ENCODE assay signal across 13 mouse cellular contexts in the genomic region with DNA sequence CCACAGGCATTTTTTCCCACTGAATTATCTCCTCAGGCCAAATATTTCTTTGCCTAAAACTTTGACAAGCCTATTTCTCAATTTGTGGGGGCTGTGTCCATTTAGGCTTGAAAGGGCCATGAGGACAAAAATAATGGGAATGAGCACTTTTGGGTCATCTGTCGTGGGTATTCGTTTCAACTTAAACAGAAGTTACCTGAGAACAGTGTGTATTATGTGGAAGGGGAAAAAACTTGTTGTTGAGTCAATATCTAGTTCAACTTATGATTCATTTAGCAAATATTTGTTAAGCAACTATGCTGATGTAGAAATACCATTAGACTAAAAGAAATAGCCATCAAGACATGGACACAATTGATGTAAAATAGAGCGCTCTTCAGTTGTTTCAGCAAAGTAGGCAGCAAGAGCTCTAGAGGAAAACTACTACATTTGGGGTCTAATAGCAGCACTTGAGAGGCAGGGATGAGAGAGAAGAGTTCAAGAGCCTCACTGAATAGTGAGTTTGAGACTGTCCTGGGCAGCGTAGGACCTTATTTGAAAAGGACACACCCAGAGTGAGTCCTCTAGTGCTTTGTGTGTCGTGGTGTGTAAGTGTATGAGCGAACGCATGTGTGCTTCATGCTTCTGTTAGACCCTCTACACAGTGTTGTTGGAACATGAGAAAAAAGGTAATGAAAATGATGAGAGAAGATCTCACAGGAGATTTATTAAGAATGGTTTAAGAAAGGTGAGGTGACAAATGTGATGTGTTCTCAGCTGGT. TPM values are rescaled to one million over a fixed set of nuclear protein-coding genes. Genes with fewer than 3 reads are reported as not detected.
A peak's percentile ranks its signal among the peaks of the same experiment; 100 is the strongest.
DNase-seq lines count a peak whose midpoint lies in the region; ATAC-seq and TF ChIP-seq lines count a peak whose summit lies in the region.
"Had no signal": no experiment of that assay in that cellular context is flagged by ENCODE, and none has a peak within 500 bp of the region (broad histone marks: within the 10 kb centered on the region; RNA-seq: fewer than 3 reads in every experiment).

No protein-coding gene starts in this region.

- no peak overlapping the region for H3K4me2 ChIP-seq in hindbrain, embryonic 13.5 days
- H3K4me2 ChIP-seq in hindbrain, embryonic 14.5 days (replicated peaks) = no peak overlapping the region
- H3K4me2 ChIP-seq in neural tube, embryonic 15.5 days = no peak overlapping the region

- 94% methylated on average over 7 of the region's 7 CpGs for WGBS in hindbrain, embryonic 13.5 days
- WGBS in hindbrain, embryonic 14.5 days = 97% methylated on average over 7 of the region's 7 CpGs
- 97% methylated on average over 7 of the region's 7 CpGs for WGBS in neural tube, embryonic 15.5 days

- peak overlapping the region; percentile 72 for H3K27ac ChIP-seq in gastrocnemius, adult 2 months
- peak overlapping the region; percentile 58; the same call in 1 of the 2 replicates for H3K27ac ChIP-seq in hindbrain, embryonic 13.5 days
- H3K27ac ChIP-seq in hindbrain, embryonic 14.5 days = no peak overlapping the region
- H3K27ac ChIP-seq in neural tube, embryonic 15.5 days (replicated peaks) = 0 out of 2 replicates have a peak overlapping the region, but pooled peaks have one; percentile 51
- H3K27ac ChIP-seq in layer of hippocampus, adult 2 months = no peak overlapping the region

- no peak for ATAC-seq in hindbrain, embryonic 13.5 days (ENCODE audit: low FRiP score)
- no peak for ATAC-seq in hindbrain, embryonic 14.5 days (ENCODE audit: low FRiP score)
- no peak for ATAC-seq in neural tube, embryonic 15.5 days (ENCODE audit: low FRiP score)
- ATAC-seq: midbrain, embryonic 16.5 days had no signal

- intact Hi-C loops in gastrocnemius, adult 2 months (cut with DNase I) = no loop called here

- no peaks in the 10 kb centered on the region for H3K27me3 ChIP-seq in hindbrain, embryonic 13.5 days
- no peaks in the 10 kb centered on the region for H3K27me3 ChIP-seq in hindbrain, embryonic 14.5 days (ENCODE audit: control insufficient read depth, insufficient read depth, low read length)
- no peaks in the 10 kb centered on the region for H3K27me3 ChIP-seq in neural tube, embryonic 15.5 days (replicated peaks)

- no peak for TF ChIP-seq CTCF in gastrocnemius, adult 2 months (IDR thresholded peaks at IDR 0.05)
- TF ChIP-seq CTCF in layer of hippocampus, adult 2 months (conservative IDR thresholded peaks at IDR 0.05) = no peak

- no peak overlapping the region for H3K4me3 ChIP-seq in gastrocnemius, adult 2 months
- no peak overlapping the region for H3K4me3 ChIP-seq in hindbrain, embryonic 13.5 days
- H3K4me3 ChIP-seq in hindbrain, embryonic 14.5 days (replicated peaks; ENCODE audit: low read length) = no peak overlapping the region
- H3K4me3 ChIP-seq in neural tube, embryonic 15.5 days (replicated peaks) = no peak overlapping the region
- no peak overlapping the region for H3K4me3 ChIP-seq in layer of hippocampus, adult 2 months
- H3K4me3 ChIP-seq: erythroblast, embryonic 14.5 days had no signal

- no peaks in the 10 kb centered on the region for H3K36me3 ChIP-seq in hindbrain, embryonic 13.5 days
- no peaks in the 10 kb centered on the region for H3K36me3 ChIP-seq in hindbrain, embryonic 14.5 days (replicated peaks; ENCODE audit: control insufficient read depth, insufficient read depth)
- no peaks in the 10 kb centered on the region for H3K36me3 ChIP-seq in neural tube, embryonic 15.5 days

- DNase-seq in gastrocnemius, adult 2 months = no peak
- no peak for DNase-seq in gastrocnemius, postnatal 10 days
- DNase-seq in hindbrain, embryonic 14.5 days (ENCODE audit: low spot score) = no peak
- DNase-seq in neural tube, embryonic 10.5 days (ENCODE audit: extremely low spot score, low spot score) = no peak
- DNase-seq in layer of hippocampus, adult 2 months (ENCODE audit: low spot score in 2 of 2) = no peak
- no peak for DNase-seq in spleen, postnatal 4 days (ENCODE audit: low spot score in 2 of 2)
- DNase-seq: adrenal gland, postnatal 14 days; kidney, adult 9 months; thymus, adult 18-20 months had no signal

- no peaks in the 10 kb centered on the region for H3K9me3 ChIP-seq in hindbrain, embryonic 13.5 days
- no peaks in the 10 kb centered on the region for H3K9me3 ChIP-seq in hindbrain, embryonic 14.5 days (ENCODE audit: control insufficient read depth, low read length)
- no peaks in the 10 kb centered on the region for H3K9me3 ChIP-seq in neural tube, embryonic 15.5 days (replicated peaks)

- peaks cover 8% of the 10 kb centered on the region; the same call in 1 of the 2 replicates for H3K4me1 ChIP-seq in hindbrain, embryonic 13.5 days (replicated peaks)
- no peaks in the 10 kb centered on the region; the same call in 1 of the 2 replicates for H3K4me1 ChIP-seq in hindbrain, embryonic 14.5 days (replicated peaks; ENCODE audit: control insufficient read depth, insufficient read depth, low read length)
- H3K4me1 ChIP-seq in neural tube, embryonic 15.5 days = no peaks in the 10 kb centered on the region

- H3K9ac ChIP-seq in hindbrain, embryonic 13.5 days = no peak overlapping the region
- H3K9ac ChIP-seq in hindbrain, embryonic 14.5 days = no peak overlapping the region
- no peak overlapping the region for H3K9ac ChIP-seq in neural tube, embryonic 15.5 days (replicated peaks)

RNA-seq across cellular contexts. Expression of gene Wbp4, which starts 23.1 kb away (rescaled TPM):
- total RNA-seq in gastrocnemius, adult 2 months (2021) = 10 to 100 TPM; 19.3 to 25.7 TPM
- total RNA-seq in gastrocnemius, postnatal 10 days (2021) = 10 to 100 TPM; 25.1 to 26.9 TPM
- 43.9 and 46.1 TPM in 2 replicates for polyA plus RNA-seq in hindbrain, embryonic 13.5 days (2015; fragmentation: Nextera tagmentation; extraction: Ambion mirVana)
- 40.5 and 40.9 TPM in 2 replicates for polyA plus RNA-seq in hindbrain, embryonic 14.5 days (2014; fragmentation: Nextera tagmentation; extraction: Ambion mirVana)
- polyA plus RNA-seq in neural tube, embryonic 15.5 days (2015; fragmentation: Nextera tagmentation; extraction: Ambion mirVana) = 40.0 and 41.8 TPM in 2 replicates
- 10 to 100 TPM; 50.4 to 52.8 TPM for total RNA-seq in layer of hippocampus, adult 2 months (2021)

RNA-seq across cellular contexts. Expression of gene Elf1, which starts 23.4 kb away (rescaled TPM):
- total RNA-seq in gastrocnemius, adult 2 months (2021) = 1 to 10 TPM; 4.6 to 6.0 TPM
- total RNA-seq in gastrocnemius, postnatal 10 days (2021) = 10 to 100 TPM in 1 of 2 experiments, 1 to 10 TPM in 1; 8.7 to 11.3 TPM
- 3.8 and 3.9 TPM in 2 replicates for polyA plus RNA-seq in hindbrain, embryonic 13.5 days (2015; fragmentation: Nextera tagmentation; extraction: Ambion mirVana)
- polyA plus RNA-seq in hindbrain, embryonic 14.5 days (2014; fragmentation: Nextera tagmentation; extraction: Ambion mirVana) = 3.8 and 3.9 TPM in 2 replicates
- polyA plus RNA-seq in neural tube, embryonic 15.5 days (2015; fragmentation: Nextera tagmentation; extraction: Ambion mirVana) = 2.5 and 9.7 TPM in 2 replicates
- 1 to 10 TPM; 4.6 to 4.8 TPM for total RNA-seq in layer of hippocampus, adult 2 months (2021)

RNA-seq across cellular contexts. Expression of gene Kbtbd6, which starts 52.8 kb away (rescaled TPM):
- total RNA-seq in gastrocnemius, adult 2 months (2021) = under 1 TPM in 1 of 2 experiments, not detected in 1; 0.20 TPM
- under 1 TPM; 0.38 to 0.45 TPM for total RNA-seq in gastrocnemius, postnatal 10 days (2021)
- 1.5 and 1.6 TPM in 2 replicates for polyA plus RNA-seq in hindbrain, embryonic 13.5 days (2015; fragmentation: Nextera tagmentation; extraction: Ambion mirVana)
- polyA plus RNA-seq in hindbrain, embryonic 14.5 days (2014; fragmentation: Nextera tagmentation; extraction: Ambion mirVana) = 1.9 and 2.3 TPM in 2 replicates
- 1.6 and 2.2 TPM in 2 replicates for polyA plus RNA-seq in neural tube, embryonic 15.5 days (2015; fragmentation: Nextera tagmentation; extraction: Ambion mirVana)
- total RNA-seq in layer of hippocampus, adult 2 months (2021) = 1 to 10 TPM in 1 of 2 experiments, under 1 TPM in 1; 0.91 to 1.2 TPM

Comparison
In these comparisons a context has a peak if more than half of its experiments do, and no peak if none do; other contexts are left out.
1. H3K27ac ChIP-seq: peak in gastrocnemius, adult 2 months (single experiment), hindbrain, embryonic 13.5 days (single experiment) and neural tube, embryonic 15.5 days (single experiment); none in hindbrain, embryonic 14.5 days (single experiment) and layer of hippocampus, adult 2 months (single experiment).